Mouse (Mus musculus): ENCODE results near the gene Slc38a4. TPM values are rescaled to one million over a fixed set of nuclear protein-coding genes. Genes with fewer than 3 reads are reported as not detected.

Gene Slc38a4
- polyA plus RNA-seq, 1 experiment, result 0.63 TPM

- no peak overlapping the region for H3K27ac ChIP-seq (ENCODE audit: insufficient read depth, low read length)
- H3K4me3 ChIP-seq (ENCODE audit: insufficient read depth, low read length), result no peak overlapping the region
- TF ChIP-seq POLR2A (IDR thresholded peaks at IDR 0.05; ENCODE audit: extremely low read depth, insufficient read depth, low read length) (no peak), CTCF (IDR thresholded peaks at IDR 0.05; ENCODE audit: extremely low read depth, insufficient read depth, low read length) (no peak)
These were observed 3.6 kb upstream of the Slc38a4 start for GRCm38 (mm10) chr15:97059071-97060041.

GRCm38 (mm10) chr15:97054767-97055489, 828 bp downstream of the Slc38a4 start:
- Histone ChIP-seq H3K4me3 (ENCODE audit: insufficient read depth, low read length) (no peak overlapping the region), H3K4me1 (ENCODE audit: control insufficient read depth, insufficient read depth, low read length) (no peaks in the 10 kb centered on the region), H3K27ac (ENCODE audit: insufficient read depth, low read length) (no peak overlapping the region)
- TF ChIP-seq POLR2A (IDR thresholded peaks at IDR 0.05; ENCODE audit: extremely low read depth, insufficient read depth, low read length) (no peak), CTCF (IDR thresholded peaks at IDR 0.05; ENCODE audit: extremely low read depth, insufficient read depth, low read length) (no peak)

More at GRCm38 (mm10) chr15:97059071-97060041, 3.6 kb upstream of the Slc38a4 start:
- H3K4me1 ChIP-seq (ENCODE audit: control insufficient read depth, insufficient read depth, low read length), result no peaks in the 10 kb centered on the region

GRCm38 (mm10) chr15:97054131-97054530, 1.6 kb downstream of the Slc38a4 start:
- no peak for TF ChIP-seq CTCF (IDR thresholded peaks at IDR 0.05; ENCODE audit: extremely low read depth, insufficient read depth, low read length)
- no peak for TF ChIP-seq POLR2A (IDR thresholded peaks at IDR 0.05; ENCODE audit: extremely low read depth, insufficient read depth, low read length)
- Histone ChIP-seq H3K4me1 (ENCODE audit: control insufficient read depth, insufficient read depth, low read length) (no peaks in the 10 kb centered on the region), H3K27ac (ENCODE audit: insufficient read depth, low read length) (no peak overlapping the region), H3K4me3 (ENCODE audit: insufficient read depth, low read length) (no peak overlapping the region)

GRCm38 (mm10) chr15:97050436-97050835, 5.3 kb downstream of the Slc38a4 start:
- Histone ChIP-seq H3K27ac (ENCODE audit: insufficient read depth, low read length) (no peak overlapping the region), H3K4me3 (ENCODE audit: insufficient read depth, low read length) (no peak overlapping the region)
- TF ChIP-seq POLR2A (IDR thresholded peaks at IDR 0.05; ENCODE audit: extremely low read depth, insufficient read depth, low read length), result no peak
- TF ChIP-seq CTCF (IDR thresholded peaks at IDR 0.05; ENCODE audit: extremely low read depth, insufficient read depth, low read length), result no peak

GRCm38 (mm10) chr15:97050011-97050410, 5.7 kb downstream of the Slc38a4 start:
- TF ChIP-seq CTCF (IDR thresholded peaks at IDR 0.05; ENCODE audit: extremely low read depth, insufficient read depth, low read length) (no peak), POLR2A (IDR thresholded peaks at IDR 0.05; ENCODE audit: extremely low read depth, insufficient read depth, low read length) (no peak)
- Histone ChIP-seq H3K27ac (ENCODE audit: insufficient read depth, low read length) (no peak overlapping the region), H3K4me3 (ENCODE audit: insufficient read depth, low read length) (no peak overlapping the region), H3K4me1 (ENCODE audit: control insufficient read depth, insufficient read depth, low read length) (no peaks in the 10 kb centered on the region)

More at GRCm38 (mm10) chr15:97050436-97050835, 5.3 kb downstream of the Slc38a4 start:
- H3K4me1 ChIP-seq (ENCODE audit: control insufficient read depth, insufficient read depth, low read length), result no peaks in the 10 kb centered on the region

- TF ChIP-seq CTCF (IDR thresholded peaks at IDR 0.05; ENCODE audit: extremely low read depth, insufficient read depth, low read length), result no peak
- no peak for TF ChIP-seq POLR2A (IDR thresholded peaks at IDR 0.05; ENCODE audit: extremely low read depth, insufficient read depth, low read length)
- Histone ChIP-seq H3K4me1 (ENCODE audit: control insufficient read depth, insufficient read depth, low read length) (no peaks in the 10 kb centered on the region), H3K4me3 (ENCODE audit: insufficient read depth, low read length) (no peak overlapping the region), H3K27ac (ENCODE audit: insufficient read depth, low read length) (no peak overlapping the region)
These were observed 6.4 kb downstream of the Slc38a4 start for GRCm38 (mm10) chr15:97049281-97049841.

GRCm38 (mm10) chr15:97048267-97048666, 7.5 kb downstream of the Slc38a4 start:
- TF ChIP-seq POLR2A (IDR thresholded peaks at IDR 0.05; ENCODE audit: extremely low read depth, insufficient read depth, low read length) (no peak), CTCF (IDR thresholded peaks at IDR 0.05; ENCODE audit: extremely low read depth, insufficient read depth, low read length) (no peak)
- H3K27ac ChIP-seq (ENCODE audit: insufficient read depth, low read length), result no peak overlapping the region
- no peaks in the 10 kb centered on the region for H3K4me1 ChIP-seq (ENCODE audit: control insufficient read depth, insufficient read depth, low read length)
- H3K4me3 ChIP-seq (ENCODE audit: insufficient read depth, low read length), result no peak overlapping the region

- H3K4me1 ChIP-seq (ENCODE audit: control insufficient read depth, insufficient read depth, low read length), result no peaks in the 10 kb centered on the region
- TF ChIP-seq POLR2A (IDR thresholded peaks at IDR 0.05; ENCODE audit: extremely low read depth, insufficient read depth, low read length), result no peak
- no peak for TF ChIP-seq CTCF (IDR thresholded peaks at IDR 0.05; ENCODE audit: extremely low read depth, insufficient read depth, low read length)
These were observed 11.8 kb downstream of the Slc38a4 start for GRCm38 (mm10) chr15:97043921-97044320.

GRCm38 (mm10) chr15:97042001-97042491, 13.7 kb downstream of the Slc38a4 start:
- no peak for TF ChIP-seq CTCF (IDR thresholded peaks at IDR 0.05; ENCODE audit: extremely low read depth, insufficient read depth, low read length)
- no peak for TF ChIP-seq POLR2A (IDR thresholded peaks at IDR 0.05; ENCODE audit: extremely low read depth, insufficient read depth, low read length)
- Histone ChIP-seq H3K27ac (ENCODE audit: insufficient read depth, low read length) (no peak overlapping the region), H3K4me3 (ENCODE audit: insufficient read depth, low read length) (no peak overlapping the region), H3K4me1 (ENCODE audit: control insufficient read depth, insufficient read depth, low read length) (no peaks in the 10 kb centered on the region)

More at GRCm38 (mm10) chr15:97043921-97044320, 11.8 kb downstream of the Slc38a4 start:
- H3K27ac ChIP-seq (ENCODE audit: insufficient read depth, low read length), result no peak overlapping the region
- no peak overlapping the region for H3K4me3 ChIP-seq (ENCODE audit: insufficient read depth, low read length)

All from cortical plate, adult 2 months (tissue).